Mouse (Mus musculus) forebrain, embryonic 12.5 days (tissue): ENCODE data around the gene Ndufaf2. TPM values are rescaled to one million over a fixed set of nuclear protein-coding genes. Genes with fewer than 3 reads are reported as not detected.

Experiments
- ATAC-seq: fragments of 200-750 bp; cut with Nextera tagmentation; 2 replicates; pipeline ENCODE4 v1.8.0; 2017; ENCODE audit warnings: moderate TSS enrichment; ENCODE audit not compliant: low FRiP score
- H3K27ac ChIP-seq: fragments of 300-500 bp; sonication (generic); 2 replicates; pipeline ENCODE4 v1.5.1; 2016; ENCODE audit warnings: mild to moderate bottlenecking
- H3K27me3 ChIP-seq: fragments of 300-500 bp; sonication (generic); 2 replicates; pipeline ENCODE4 v1.6.1; 2016; ENCODE audit warnings: mild to moderate bottlenecking
- H3K36me3 ChIP-seq: fragments of 300-500 bp; sonication (generic); replicated peaks from 2 replicates; pipeline ENCODE4 v1.6.1; 2016; ENCODE audit warnings: mild to moderate bottlenecking
- H3K4me1 ChIP-seq: fragments of 300-500 bp; sonication (generic); 2 replicates; pipeline ENCODE4 v1.6.1; 2016
- H3K4me2 ChIP-seq: fragments of 300-500 bp; sonication (generic); 2 replicates; pipeline ENCODE4 v1.6.1; 2016; ENCODE audit warnings: mild to moderate bottlenecking, moderate library complexity
- H3K4me3 ChIP-seq: fragments of 300-500 bp; sonication (generic); replicated peaks from 2 replicates; pipeline ENCODE4 v1.5.1; 2016; ENCODE audit warnings: mild to moderate bottlenecking
- H3K9ac ChIP-seq: fragments of 300-500 bp; sonication (generic); 2 replicates; pipeline ENCODE4 v1.6.1; 2016; ENCODE audit warnings: mild to moderate bottlenecking
- H3K9me3 ChIP-seq: fragments of 300-500 bp; sonication (generic); 2 replicates; pipeline ENCODE4 v1.6.1; 2016
- WGBS: fragments of 180-500 bp; shearing (Covaris S2); methylation state at CpG from one replicate; pipeline ENCODE4 v1.1.7; 2016; 5-methylcytosine and 5-hydroxymethylcytosine counted together
- polyA plus RNA-seq: library from polyadenylated mRNA; unstranded; fragments of >200 nt; fragmentation: Nextera tagmentation; extraction: Ambion mirVana; gene quantifications from 2 replicates; pipeline ENCODE4 v1.2.1, GENCODE M21; 2016

Gene Ndufaf2
- polyA plus RNA-seq, 1 experiment from 2014 or later = 99.3 TPM

DNA sequence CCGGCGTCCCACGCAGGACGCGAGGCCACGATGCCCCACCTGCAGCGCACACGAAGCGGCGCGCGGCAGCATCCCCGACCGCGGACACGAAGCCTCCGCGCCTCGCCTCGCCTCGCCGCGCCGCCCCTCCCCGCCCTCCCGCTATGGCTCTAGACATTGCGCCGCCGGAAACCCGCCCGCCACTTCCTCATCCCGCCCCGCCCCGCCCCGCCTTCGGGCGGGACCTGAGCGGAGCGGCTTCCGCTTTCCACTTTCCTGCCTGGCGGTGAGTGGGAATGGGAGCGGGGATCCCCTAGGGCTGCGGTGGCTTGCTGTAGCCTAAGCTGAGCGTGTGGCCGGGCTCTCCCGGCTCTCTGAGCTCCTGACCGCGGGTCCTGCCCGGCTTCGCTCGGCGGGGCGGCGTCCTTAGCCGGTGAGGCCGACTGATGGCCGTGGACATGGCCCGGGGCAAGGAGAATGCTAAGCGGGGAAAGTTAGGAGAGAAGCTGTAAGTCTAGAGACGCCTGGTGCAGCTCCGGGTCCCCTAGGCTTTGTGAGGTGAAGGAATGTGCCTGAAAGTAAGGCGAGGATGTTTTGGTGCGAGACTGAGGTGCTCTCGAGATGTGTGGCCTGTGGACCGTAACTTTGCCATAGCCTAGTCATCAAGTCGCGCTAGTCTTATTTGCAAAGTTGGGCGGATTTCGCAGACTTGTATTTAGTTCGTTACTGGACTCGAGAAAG, 114.0 kb downstream of the Ndufaf2 start, which contains the start of gene Smim15:
TSS of gene Smim15 (plus strand) at position 225 of the 720 bp plus-strand sequence.
- under 1% methylated on average over 58 of the region's 71 CpGs for WGBS
- Histone ChIP-seq H3K27ac (peak within 1 kb of the TSS; percentile 90), H3K4me2 (peak within 1 kb of the TSS; percentile 65), H3K4me3 (peak within 1 kb of the TSS; percentile 90), H3K9me3 (no peaks in the 10 kb centered on the region), H3K9ac (peak within 1 kb of the TSS; percentile 94), H3K27me3 (no peaks in the 10 kb centered on the region), H3K36me3 (peaks cover 9% of the 10 kb centered on the region), H3K4me1 (peaks cover 46% of the 10 kb centered on the region)
- peak; percentile 97 for ATAC-seq

- ATAC-seq = peak; percentile 72
These were observed 114.8 kb downstream of the Ndufaf2 start for GRCm38 (mm10) chr13:108043431-108044221.

DNA sequence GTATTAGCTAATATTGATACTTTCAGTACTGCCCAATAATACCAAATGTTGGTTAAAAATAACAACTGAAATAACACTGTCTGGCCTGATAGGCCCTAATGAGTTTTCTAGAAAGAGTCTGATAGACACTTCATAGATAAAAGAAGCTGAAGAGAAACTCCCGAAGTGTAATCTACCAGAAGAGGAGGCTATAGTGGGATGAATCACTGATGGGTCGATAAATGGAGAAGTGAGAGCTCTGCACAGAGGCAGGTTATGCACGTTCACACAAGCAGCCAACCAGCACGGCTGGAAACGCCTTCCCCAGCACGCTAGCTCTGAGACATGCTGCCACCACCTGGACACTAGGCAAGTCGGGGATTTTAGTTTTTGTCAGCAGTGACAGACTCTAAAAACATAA, 117.1 kb downstream of the Ndufaf2 start:
- H3K9ac ChIP-seq = no peak overlapping the region
- no peak overlapping the region for H3K27ac ChIP-seq
- peak; percentile 49; the same call in 1 of the 2 replicates for ATAC-seq
- 3% methylated on average over 7 of the region's 7 CpGs for WGBS
- no peak overlapping the region for H3K4me3 ChIP-seq
- peaks cover 46% of the 10 kb centered on the region for H3K4me1 ChIP-seq
- no peak overlapping the region for H3K4me2 ChIP-seq
- no peaks in the 10 kb centered on the region for H3K27me3 ChIP-seq
- H3K9me3 ChIP-seq = no peaks in the 10 kb centered on the region
- no peaks in the 10 kb centered on the region for H3K36me3 ChIP-seq

More at GRCm38 (mm10) chr13:108043431-108044221, 114.8 kb downstream of the Ndufaf2 start:
- 3% methylated on average over 23 of the region's 23 CpGs for WGBS
- peak overlapping the region; percentile 65 for H3K4me2 ChIP-seq
- H3K4me3 ChIP-seq = peak overlapping the region; percentile 90
- H3K4me1 ChIP-seq = peaks cover 46% of the 10 kb centered on the region
- H3K27ac ChIP-seq = peak overlapping the region; percentile 90
- no peaks in the 10 kb centered on the region for H3K27me3 ChIP-seq
- H3K9ac ChIP-seq = peak overlapping the region; percentile 94
- peaks cover 9% of the 10 kb centered on the region for H3K36me3 ChIP-seq
- no peaks in the 10 kb centered on the region for H3K9me3 ChIP-seq

GRCm38 (mm10) chr13:108040451-108040850, 118.0 kb downstream of the Ndufaf2 start:
- Histone ChIP-seq H3K4me3 (no peak overlapping the region), H3K27me3 (no peaks in the 10 kb centered on the region), H3K9ac (no peak overlapping the region), H3K4me1 (peaks cover 38% of the 10 kb centered on the region), H3K4me2 (no peak overlapping the region), H3K36me3 (no peaks in the 10 kb centered on the region), H3K9me3 (no peaks in the 10 kb centered on the region), H3K27ac (no peak overlapping the region)
- WGBS = 43% methylated on average over 3 of the region's 3 CpGs
- no peak for ATAC-seq

DNA sequence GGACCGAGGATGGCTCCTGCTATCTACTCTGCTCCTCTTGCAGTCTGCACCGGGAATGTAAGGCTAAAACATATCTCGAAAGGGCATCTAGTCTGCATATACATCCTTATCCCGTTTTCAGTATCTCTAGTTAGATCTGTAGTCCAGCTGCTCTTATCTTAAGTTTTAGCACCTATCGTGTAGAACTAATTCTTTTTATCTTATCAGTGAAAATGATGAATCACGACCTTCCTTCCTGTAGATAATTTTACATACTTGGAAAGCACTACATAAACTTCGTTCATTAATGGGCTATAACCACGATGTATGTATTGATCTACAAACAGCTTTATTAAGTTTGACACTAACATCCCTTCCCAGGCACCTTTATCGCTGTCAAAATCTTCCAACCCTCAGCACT, 118.5 kb downstream of the Ndufaf2 start:
- Histone ChIP-seq H3K9me3 (no peaks in the 10 kb centered on the region), H3K4me3 (no peak overlapping the region), H3K36me3 (no peaks in the 10 kb centered on the region), H3K27me3 (no peaks in the 10 kb centered on the region), H3K9ac (no peak overlapping the region), H3K4me1 (peaks cover 34% of the 10 kb centered on the region), H3K4me2 (no peak overlapping the region), H3K27ac (no peak overlapping the region)
- ATAC-seq = no peak
- WGBS = 81% methylated on average over 9 of the region's 9 CpGs

DNA sequence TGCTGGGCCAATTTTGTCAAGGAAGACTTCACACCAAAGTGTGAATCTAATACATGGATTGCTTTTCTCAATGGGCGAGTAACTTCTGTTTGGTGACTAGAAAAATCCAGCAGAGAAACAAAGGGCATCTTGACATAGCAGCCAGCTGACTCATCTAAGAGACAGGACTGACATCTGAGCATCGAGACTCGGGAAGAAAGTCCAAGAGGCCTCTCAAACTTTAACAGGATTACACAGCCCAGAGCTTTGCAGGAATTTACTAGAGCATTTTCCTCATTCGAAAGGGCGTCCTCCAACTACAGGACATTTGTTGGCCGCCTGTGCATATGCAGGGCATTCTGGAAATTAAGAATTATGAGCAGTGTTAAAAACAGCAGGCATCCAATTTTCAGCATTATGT, 119.0 kb downstream of the Ndufaf2 start:
- Histone ChIP-seq H3K27me3 (no peaks in the 10 kb centered on the region), H3K36me3 (no peaks in the 10 kb centered on the region), H3K4me2 (no peak overlapping the region), H3K9me3 (no peaks in the 10 kb centered on the region), H3K27ac (no peak overlapping the region), H3K9ac (no peak overlapping the region), H3K4me3 (no peak overlapping the region), H3K4me1 (peaks cover 32% of the 10 kb centered on the region)
- 30% methylated on average over 6 of the region's 6 CpGs for WGBS
- ATAC-seq = no peak

DNA sequence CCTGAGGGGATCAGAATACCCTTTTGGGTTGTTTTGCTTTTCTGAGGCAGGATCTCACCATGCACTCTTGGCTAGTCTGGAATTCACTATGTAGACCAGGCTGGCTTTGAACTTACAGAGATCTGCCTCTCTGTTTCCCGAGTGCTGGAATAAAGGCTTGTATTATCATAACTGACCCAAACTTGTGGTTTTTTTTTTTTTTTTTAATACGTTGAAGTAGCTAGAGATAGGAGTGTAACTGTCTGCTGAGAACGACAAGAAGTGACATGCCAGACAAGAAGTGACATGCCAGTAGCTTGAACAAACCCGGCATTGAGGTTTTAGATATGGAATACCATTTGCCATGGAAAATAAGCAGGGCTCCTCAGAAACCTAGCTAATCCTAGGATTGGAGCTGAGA, 125.6 kb downstream of the Ndufaf2 start:
- Histone ChIP-seq H3K27ac (no peak overlapping the region), H3K4me3 (no peak overlapping the region), H3K9ac (no peak overlapping the region), H3K4me2 (no peak overlapping the region), H3K27me3 (no peaks in the 10 kb centered on the region), H3K4me1 (no peaks in the 10 kb centered on the region), H3K36me3 (no peaks in the 10 kb centered on the region), H3K9me3 (no peaks in the 10 kb centered on the region)
- no peak for ATAC-seq
- WGBS = 92% methylated on average over 4 of the region's 4 CpGs

DNA sequence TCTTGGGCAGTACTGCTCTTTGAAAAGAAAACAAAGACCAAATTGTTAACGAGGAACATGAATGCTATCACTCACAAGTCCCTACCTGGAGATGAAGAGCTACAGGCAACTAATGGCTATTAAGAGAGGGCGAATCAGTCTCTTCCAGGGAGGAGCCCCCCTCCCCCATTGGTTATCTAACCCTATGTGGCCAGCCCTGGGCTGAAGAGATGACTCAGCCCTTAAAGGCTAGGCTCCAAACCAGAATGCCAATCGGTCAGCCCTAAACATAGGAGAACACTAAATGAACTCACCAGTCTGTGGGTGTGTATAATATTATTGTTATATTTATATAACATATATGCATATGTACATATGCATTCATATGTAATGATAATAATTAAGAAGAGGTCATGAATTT, 132.6 kb downstream of the Ndufaf2 start:
- H3K9me3 ChIP-seq = no peaks in the 10 kb centered on the region
- H3K36me3 ChIP-seq = no peaks in the 10 kb centered on the region
- no peak overlapping the region for H3K4me2 ChIP-seq
- no peaks in the 10 kb centered on the region for H3K27me3 ChIP-seq
- H3K4me3 ChIP-seq = no peak overlapping the region
- WGBS = 68% methylated on average over 3 of the region's 3 CpGs
- no peak for ATAC-seq
- H3K9ac ChIP-seq = no peak overlapping the region
- no peaks in the 10 kb centered on the region for H3K4me1 ChIP-seq
- no peak overlapping the region for H3K27ac ChIP-seq

- no peaks in the 10 kb centered on the region for H3K36me3 ChIP-seq
- H3K9me3 ChIP-seq = no peaks in the 10 kb centered on the region
- H3K4me2 ChIP-seq = no peak overlapping the region
- no peak overlapping the region for H3K4me3 ChIP-seq
- H3K4me1 ChIP-seq = no peaks in the 10 kb centered on the region
- H3K9ac ChIP-seq = no peak overlapping the region
- H3K27ac ChIP-seq = no peak overlapping the region
- 89% methylated on average over 6 of the region's 6 CpGs for WGBS
- no peaks in the 10 kb centered on the region for H3K27me3 ChIP-seq
- no peak for ATAC-seq
These were observed 141.1 kb downstream of the Ndufaf2 start for GRCm38 (mm10) chr13:108017349-108017748.

DNA sequence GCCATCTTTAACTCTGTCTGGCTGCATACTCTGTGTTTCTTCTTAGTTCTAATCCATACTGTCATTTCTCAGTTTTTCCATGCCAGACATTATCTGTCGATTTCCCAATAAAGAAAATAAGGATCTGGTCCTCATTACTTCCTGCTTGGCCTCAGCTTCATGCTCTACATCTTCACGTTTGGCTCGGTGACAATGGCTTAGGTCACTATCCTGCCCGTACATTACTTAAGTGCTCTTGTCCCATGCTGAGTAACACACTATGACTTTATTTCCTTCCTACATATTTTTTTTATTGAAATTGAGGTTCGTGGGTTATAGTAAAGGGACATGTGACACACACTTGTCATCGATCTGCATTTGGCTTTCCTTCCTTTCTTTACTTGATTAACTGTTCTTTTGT, 143.3 kb downstream of the Ndufaf2 start:
- WGBS = 91% methylated on average over 6 of the region's 6 CpGs
- ATAC-seq = no peak

GRCm38 (mm10) chr13:108013839-108014238, 144.6 kb downstream of the Ndufaf2 start:
- Histone ChIP-seq H3K9ac (no peak overlapping the region), H3K27me3 (no peaks in the 10 kb centered on the region), H3K36me3 (no peaks in the 10 kb centered on the region), H3K4me3 (no peak overlapping the region), H3K4me2 (no peak overlapping the region), H3K9me3 (no peaks in the 10 kb centered on the region), H3K4me1 (no peaks in the 10 kb centered on the region), H3K27ac (no peak overlapping the region)
- WGBS = 95% methylated on average over 6 of the region's 6 CpGs
- no peak for ATAC-seq

More for the DNA sequence above, 143.3 kb downstream of the Ndufaf2 start:
- H3K4me3 ChIP-seq = no peak overlapping the region
- H3K36me3 ChIP-seq = no peaks in the 10 kb centered on the region
- no peak overlapping the region for H3K9ac ChIP-seq
- no peak overlapping the region for H3K4me2 ChIP-seq
- H3K27me3 ChIP-seq = no peaks in the 10 kb centered on the region
- H3K27ac ChIP-seq = no peak overlapping the region
- H3K4me1 ChIP-seq = no peaks in the 10 kb centered on the region
- no peaks in the 10 kb centered on the region for H3K9me3 ChIP-seq

GRCm38 (mm10) chr13:108013110-108013509, 145.3 kb downstream of the Ndufaf2 start:
- H3K4me1 ChIP-seq = no peaks in the 10 kb centered on the region
- no peak for ATAC-seq
- H3K9me3 ChIP-seq = no peaks in the 10 kb centered on the region
- H3K27me3 ChIP-seq = no peaks in the 10 kb centered on the region
- no peaks in the 10 kb centered on the region for H3K36me3 ChIP-seq
- H3K4me2 ChIP-seq = no peak overlapping the region
- WGBS = 88% methylated on average over 8 of the region's 8 CpGs
- no peak overlapping the region for H3K27ac ChIP-seq
- no peak overlapping the region for H3K9ac ChIP-seq
- H3K4me3 ChIP-seq = no peak overlapping the region
